Mouse (Mus musculus) midbrain, embryonic 16.5 days (tissue): ENCODE data around the gene Kif4. TPM values are rescaled to one million over a fixed set of nuclear protein-coding genes. Genes with fewer than 3 reads are reported as not detected.
A peak's percentile ranks its signal among the peaks of the same experiment; 100 is the strongest.

Experiments
- ATAC-seq: fragments of 200-750 bp; cut with Nextera tagmentation; 2 replicates; pipeline ENCODE4 v1.8.0; 2017; ENCODE audit warnings: moderate TSS enrichment
- H3K27ac ChIP-seq: fragments of 300-500 bp; sonication (generic); 2 replicates; pipeline ENCODE4 v1.5.1; 2014; ENCODE audit warnings: mild to moderate bottlenecking, low read length, mixed read lengths
- H3K27me3 ChIP-seq: fragments of 300-500 bp; sonication (generic); 2 replicates; pipeline ENCODE4 v1.6.1; 2014; ENCODE audit warnings: low read depth, low read length, mixed read lengths; ENCODE audit not compliant: control insufficient read depth, insufficient read depth
- H3K36me3 ChIP-seq: fragments of 300-500 bp; sonication (generic); 2 replicates; pipeline ENCODE4 v1.6.1; 2014; ENCODE audit warnings: mild to moderate bottlenecking, low read length, moderate library complexity, mixed read lengths; ENCODE audit not compliant: control insufficient read depth, insufficient read depth
- H3K4me1 ChIP-seq: fragments of 300-500 bp; sonication (generic); 2 replicates; pipeline ENCODE4 v1.6.1; 2014; ENCODE audit warnings: mild to moderate bottlenecking, low read length, mixed read lengths; ENCODE audit not compliant: control insufficient read depth, insufficient read depth
- H3K4me2 ChIP-seq: fragments of 300-500 bp; sonication (generic); 2 replicates; pipeline ENCODE4 v1.6.1; 2014; ENCODE audit warnings: mild to moderate bottlenecking, low read length, mixed read lengths
- H3K4me3 ChIP-seq: fragments of 300-500 bp; sonication (generic); 2 replicates; pipeline ENCODE4 v1.5.1; 2014; ENCODE audit warnings: low read depth, mild to moderate bottlenecking, low read length, moderate library complexity, mixed read lengths
- H3K9ac ChIP-seq: fragments of 300-500 bp; sonication (generic); 2 replicates; pipeline ENCODE4 v1.6.1; 2014; ENCODE audit warnings: low read depth, low read length, mixed read lengths
- H3K9me3 ChIP-seq: fragments of 300-500 bp; sonication (generic); replicated peaks from 2 replicates; pipeline ENCODE4 v1.6.1; 2014; ENCODE audit warnings: mild to moderate bottlenecking, low read length, mixed read lengths; ENCODE audit not compliant: control insufficient read depth, poor library complexity, severe bottlenecking
- WGBS: fragments of 180-500 bp; shearing (Covaris S2); extraction: QIAGEN DNeasy Blood & Tissue Kit; methylation state at CpG from one replicate; pipeline ENCODE4 v1.1.7; 2014; 5-methylcytosine and 5-hydroxymethylcytosine counted together
- polyA plus RNA-seq: library from polyadenylated mRNA; unstranded; fragments of >200 nt; fragmentation: Nextera tagmentation; extraction: Ambion mirVana; gene quantifications from 2 replicates; pipeline ENCODE4 v1.2.1, GENCODE M21; 2015

Kif4 gene
- polyA plus RNA-seq, 1 experiment from 2014 or later: 2.8 TPM

GRCm38 (mm10) chrX:100740785-100741184, 115.2 kb downstream of the Kif4 start:
- no peaks in the 10 kb centered on the region for H3K36me3 ChIP-seq
- H3K4me3 ChIP-seq: no peak overlapping the region
- no peak for ATAC-seq
- WGBS: 68% methylated on average over 6 of the region's 6 CpGs
- no peaks in the 10 kb centered on the region for H3K27me3 ChIP-seq
- no peak overlapping the region for H3K9ac ChIP-seq
- H3K9me3 ChIP-seq: no peaks in the 10 kb centered on the region
- no peaks in the 10 kb centered on the region for H3K4me1 ChIP-seq
- H3K4me2 ChIP-seq: no peak overlapping the region
- no peak overlapping the region for H3K27ac ChIP-seq

DNA sequence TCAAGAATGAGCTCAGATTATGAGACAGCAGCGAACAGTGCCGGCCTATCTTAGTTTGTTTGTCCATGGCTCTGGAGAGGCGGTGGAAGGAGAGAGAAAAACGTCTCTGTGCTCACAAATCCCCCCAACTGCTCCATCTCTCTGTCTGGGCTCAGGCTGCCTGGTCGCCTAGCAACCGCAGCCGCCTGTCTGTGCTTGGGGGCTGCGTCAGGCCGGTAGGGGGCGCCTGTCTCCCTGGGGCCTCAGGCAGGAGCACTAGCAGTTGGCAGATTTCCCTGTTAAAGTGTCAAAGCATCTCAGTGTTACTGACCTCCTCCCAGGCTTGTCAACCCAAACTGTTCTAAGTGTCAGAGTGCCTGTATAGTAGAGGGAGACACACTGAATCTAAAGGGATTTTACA, 116.4 kb downstream of the Kif4 start:
- H3K4me3 ChIP-seq: no peak overlapping the region
- H3K27me3 ChIP-seq: no peaks in the 10 kb centered on the region
- H3K9ac ChIP-seq: no peak overlapping the region
- no peak overlapping the region for H3K4me2 ChIP-seq
- no peaks in the 10 kb centered on the region for H3K36me3 ChIP-seq
- H3K9me3 ChIP-seq: no peaks in the 10 kb centered on the region
- no peak overlapping the region for H3K27ac ChIP-seq
- ATAC-seq: peak; percentile 81
- WGBS: 15% methylated on average over 10 of the region's 10 CpGs
- no peaks in the 10 kb centered on the region for H3K4me1 ChIP-seq

- Histone ChIP-seq H3K9me3 (no peaks in the 10 kb centered on the region), H3K4me1 (peaks cover 5% of the 10 kb centered on the region), H3K4me3 (no peak overlapping the region), H3K27me3 (no peaks in the 10 kb centered on the region), H3K9ac (no peak overlapping the region), H3K4me2 (no peak overlapping the region), H3K36me3 (no peaks in the 10 kb centered on the region), H3K27ac (no peak overlapping the region)
- ATAC-seq: no peak
- 80% methylated on average over 6 of the region's 6 CpGs for WGBS
Measured at GRCm38 (mm10) chrX:100765855-100766254, 140.3 kb downstream of the Kif4 start.

DNA sequence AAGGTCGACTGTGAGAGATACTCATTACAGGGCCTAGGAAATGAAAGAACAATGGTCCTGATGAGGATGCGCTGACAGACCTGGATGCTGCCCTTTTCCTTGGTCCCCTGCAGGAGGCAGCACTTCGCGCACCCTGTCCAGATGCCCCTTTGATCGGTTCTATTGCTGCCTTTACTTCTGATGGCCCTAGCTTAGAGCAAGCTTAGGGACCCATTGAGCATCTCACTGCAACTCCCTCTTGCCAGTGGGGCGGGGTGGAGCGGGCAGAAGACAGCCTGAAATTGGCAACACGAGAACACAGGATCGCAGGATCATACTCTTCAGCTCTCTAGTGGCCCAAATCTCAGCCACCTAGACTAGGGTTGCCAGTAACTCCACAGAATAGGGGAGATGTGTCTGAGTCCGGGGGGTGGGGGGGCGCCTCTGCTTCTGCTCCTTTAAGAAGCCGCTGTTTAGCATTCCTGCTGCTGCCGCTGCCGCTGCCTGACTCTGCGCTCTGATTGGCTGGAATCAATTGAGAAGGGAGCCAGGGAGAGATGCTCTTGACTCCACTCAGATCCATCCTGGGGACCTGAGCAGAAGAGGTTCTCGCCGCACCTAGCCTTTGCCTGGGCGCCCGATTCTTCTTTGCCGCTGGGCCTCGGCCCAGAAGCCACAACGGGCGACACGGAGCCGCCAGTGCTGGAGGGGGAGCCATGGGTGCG, 141.8 kb downstream of the Kif4 start, which contains the start of gene Dlg3:
Gene Dlg3, plus strand, starts transcription at position 542 of the 704 bp plus-strand sequence.
- H3K9ac ChIP-seq: peak within 1 kb of the TSS; percentile 89
- no peaks in the 10 kb centered on the region for H3K27me3 ChIP-seq
- H3K9me3 ChIP-seq: no peaks in the 10 kb centered on the region
- H3K36me3 ChIP-seq: no peaks in the 10 kb centered on the region
- peaks cover 5% of the 10 kb centered on the region for H3K4me1 ChIP-seq
- H3K4me2 ChIP-seq: peak within 1 kb of the TSS; percentile 71
- peak; percentile 93 for ATAC-seq
- H3K27ac ChIP-seq: peak within 1 kb of the TSS; percentile 82
- peak within 1 kb of the TSS; percentile 70 for H3K4me3 ChIP-seq
- 20% methylated on average over 24 of the region's 26 CpGs for WGBS

DNA sequence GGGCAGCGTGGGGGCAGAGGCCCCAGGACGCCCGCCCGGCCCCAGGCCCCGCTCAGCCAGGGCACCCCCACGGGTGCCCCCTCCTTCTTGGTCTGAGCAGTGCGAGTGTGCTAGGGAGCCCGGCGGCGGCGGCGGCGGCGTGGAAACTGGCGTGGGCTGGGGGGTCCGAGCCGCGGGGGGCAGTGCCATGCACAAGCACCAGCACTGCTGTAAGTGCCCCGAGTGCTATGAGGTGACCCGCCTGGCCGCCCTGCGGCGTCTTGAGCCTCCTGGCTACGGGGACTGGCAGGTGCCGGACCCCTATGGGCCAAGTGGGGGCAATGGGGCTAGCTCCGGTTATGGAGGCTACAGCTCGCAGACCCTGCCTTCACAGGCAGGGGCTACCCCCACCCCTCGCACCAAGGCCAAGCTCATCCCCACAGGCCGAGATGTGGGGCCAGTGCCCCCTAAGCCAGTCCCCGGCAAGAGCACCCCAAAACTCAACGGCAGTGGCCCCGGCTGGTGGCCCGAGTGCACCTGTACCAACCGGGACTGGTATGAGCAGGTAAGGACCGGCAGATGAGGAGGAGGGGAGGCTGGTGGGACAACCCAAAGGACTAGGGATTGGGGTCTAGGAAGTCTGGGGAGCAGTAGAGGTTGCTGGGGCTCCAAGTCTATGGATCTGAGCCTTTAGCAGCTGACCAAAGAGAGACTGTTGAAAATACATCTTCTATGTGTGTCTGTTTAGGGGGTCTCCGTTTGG, 142.5 kb downstream of the Kif4 start:
- Histone ChIP-seq H3K36me3 (no peaks in the 10 kb centered on the region), H3K9ac (peak overlapping the region; percentile 89), H3K27ac (peak overlapping the region; percentile 82), H3K4me3 (peak overlapping the region; percentile 70), H3K4me2 (peak overlapping the region; percentile 71), H3K27me3 (no peaks in the 10 kb centered on the region), H3K4me1 (peaks cover 5% of the 10 kb centered on the region), H3K9me3 (no peaks in the 10 kb centered on the region)
- ATAC-seq: peak; percentile 72
- 20% methylated on average over 27 of the region's 36 CpGs for WGBS

- H3K4me2 ChIP-seq: peak overlapping the region; percentile 71
- no peaks in the 10 kb centered on the region for H3K9me3 ChIP-seq
- H3K36me3 ChIP-seq: no peaks in the 10 kb centered on the region
- H3K27ac ChIP-seq: peak overlapping the region; percentile 82
- peaks cover 5% of the 10 kb centered on the region for H3K4me1 ChIP-seq
- H3K4me3 ChIP-seq: peak overlapping the region; percentile 70
- WGBS: 73% methylated on average over 5 of the region's 5 CpGs
- H3K27me3 ChIP-seq: no peaks in the 10 kb centered on the region
- peak overlapping the region; percentile 89 for H3K9ac ChIP-seq
- no peak for ATAC-seq
Measured at GRCm38 (mm10) chrX:100769281-100769680, 143.7 kb downstream of the Kif4 start.

DNA sequence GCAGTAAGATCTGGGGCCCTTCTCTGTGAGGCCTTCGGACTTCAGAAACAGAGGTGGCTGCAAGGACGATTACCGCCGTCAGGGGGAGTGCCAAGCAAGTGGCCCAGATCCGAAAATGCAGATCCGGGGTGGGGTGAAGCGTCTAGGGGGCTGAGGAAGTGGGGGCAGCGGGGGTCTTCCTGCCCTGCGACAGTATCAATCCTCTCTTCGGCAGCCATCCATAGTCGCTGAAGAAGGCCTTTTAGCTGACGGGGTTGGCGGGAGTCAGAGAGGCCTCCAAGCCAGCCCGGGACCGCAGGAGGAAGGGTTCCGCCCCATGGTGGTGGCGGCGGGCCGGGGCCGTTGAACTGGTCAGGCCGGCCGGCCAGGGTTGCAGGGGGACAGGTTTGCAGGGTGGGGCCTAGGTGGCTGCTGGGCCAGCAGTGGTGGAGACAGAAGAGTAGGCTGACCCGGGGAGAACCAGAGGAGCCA, 148.8 kb downstream of the Kif4 start:
- Histone ChIP-seq H3K9ac (peak overlapping the region; percentile 45; the same call in 1 of the 2 replicates), H3K27ac (no peak overlapping the region), H3K36me3 (no peaks in the 10 kb centered on the region), H3K4me2 (peak overlapping the region; percentile 34), H3K27me3 (no peaks in the 10 kb centered on the region), H3K4me1 (peaks cover 20% of the 10 kb centered on the region), H3K9me3 (no peaks in the 10 kb centered on the region), H3K4me3 (peak overlapping the region; percentile 19)
- 23% methylated on average over 22 of the region's 23 CpGs for WGBS
- ATAC-seq: no peak

DNA sequence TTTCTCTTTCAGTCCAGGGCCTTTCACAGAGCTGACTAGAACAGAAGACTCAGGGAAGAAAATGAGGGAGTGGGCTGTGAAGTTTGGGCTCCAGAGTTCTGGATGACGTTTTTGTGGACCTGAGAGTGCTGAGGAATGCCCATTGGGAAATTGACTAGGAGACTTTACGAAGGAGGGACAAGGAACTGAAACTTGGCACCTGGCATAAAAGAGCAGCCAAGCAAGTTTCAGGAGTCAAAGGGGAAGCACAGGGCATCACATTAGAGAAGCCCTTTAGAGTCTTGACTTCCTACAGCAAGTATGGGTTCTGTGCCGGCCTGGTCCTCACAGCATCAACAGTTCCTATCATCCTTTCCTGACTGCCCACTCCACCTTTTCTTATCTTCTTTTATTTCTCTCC, 149.9 kb downstream of the Kif4 start:
- WGBS: 83% methylated on average over 3 of the region's 3 CpGs
- no peaks in the 10 kb centered on the region for H3K36me3 ChIP-seq
- no peak overlapping the region for H3K9ac ChIP-seq
- no peak overlapping the region for H3K4me3 ChIP-seq
- H3K4me2 ChIP-seq: no peak overlapping the region
- no peaks in the 10 kb centered on the region for H3K9me3 ChIP-seq
- H3K4me1 ChIP-seq: peaks cover 15% of the 10 kb centered on the region
- H3K27ac ChIP-seq: no peak overlapping the region
- no peaks in the 10 kb centered on the region for H3K27me3 ChIP-seq
- ATAC-seq: no peak

GRCm38 (mm10) chrX:100776494-100776893, 151.0 kb downstream of the Kif4 start:
- peak overlapping the region; percentile 34 for H3K4me3 ChIP-seq
- 22% methylated on average over 9 of the region's 9 CpGs for WGBS
- H3K27ac ChIP-seq: peak overlapping the region; percentile 68; the same call in 1 of the 2 replicates

More at GRCm38 (mm10) chrX:100776494-100776893, 151.0 kb downstream of the Kif4 start:
- Histone ChIP-seq H3K27me3 (no peaks in the 10 kb centered on the region), H3K9ac (no peak overlapping the region), H3K4me1 (peaks cover 20% of the 10 kb centered on the region), H3K9me3 (no peaks in the 10 kb centered on the region), H3K36me3 (no peaks in the 10 kb centered on the region), H3K4me2 (peak overlapping the region; percentile 46)
- ATAC-seq: peak; percentile 53
